11 mouse cellular contexts compared by ENCODE assay signal in the genomic region with DNA sequence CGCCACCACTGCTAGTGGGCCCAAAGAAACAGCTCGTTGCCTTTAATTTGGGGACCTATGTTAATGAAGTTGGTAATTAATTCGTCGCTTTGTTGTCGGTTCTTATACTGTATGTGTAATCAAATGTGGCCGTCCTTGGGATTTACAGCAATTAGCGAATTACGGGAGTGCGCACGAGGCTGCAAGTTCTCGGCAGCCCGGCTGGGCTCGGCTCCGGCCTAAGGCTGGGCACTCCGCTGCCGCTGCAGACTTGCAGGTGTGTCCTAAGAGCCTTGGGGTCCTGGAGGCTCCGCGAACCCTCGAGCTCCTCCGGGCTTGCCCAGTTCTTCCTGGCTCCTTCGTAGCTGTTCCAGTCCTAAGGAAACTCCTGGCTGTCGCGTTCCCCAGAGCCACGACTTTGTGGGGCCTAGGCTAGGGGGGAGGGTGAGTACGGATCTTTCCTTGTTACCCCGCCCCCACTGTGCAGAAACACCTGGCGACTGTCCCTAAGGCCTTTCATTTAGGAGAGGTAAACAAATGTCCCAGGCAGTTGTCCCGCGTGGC. TPM values are rescaled to one million over a fixed set of nuclear protein-coding genes. Genes with fewer than 3 reads are reported as not detected.
A peak's percentile ranks its signal among the peaks of the same experiment; 100 is the strongest.
DNase-seq lines count a peak whose midpoint lies in the region; TF ChIP-seq lines count a peak whose summit lies in the region.
"Had no signal": no experiment of that assay in that cellular context is flagged by ENCODE, and none has a peak within 500 bp of the region (broad histone marks: within the 10 kb centered on the region; RNA-seq: fewer than 3 reads in every experiment).

No protein-coding gene starts in this region.

- H3K4me3 ChIP-seq in ES-E14 (ENCODE audit: insufficient read depth in 1 of 2, low read depth in 1 of 2, low read length in 2 of 2, poor library complexity in 1 of 2, severe bottlenecking in 1 of 2) = peak overlapping the region; percentile 23 to 36; a peak in 3 of 4 replicates
- H3K4me3 ChIP-seq in forebrain, embryonic 10.5 days = peak overlapping the region; percentile 69
- H3K4me3 ChIP-seq in limb, embryonic 10.5 days = peak overlapping the region; percentile 25; the same call in 1 of the 2 replicates
- H3K4me3 ChIP-seq: limb, embryonic 15.5 days; neural tube, embryonic 12.5 days had no signal

- H3K36me3 ChIP-seq in ES-E14 (ENCODE audit: control insufficient read depth, insufficient read depth, low read length, poor library complexity, severe bottlenecking) = no peaks in the 10 kb centered on the region
- no peaks in the 10 kb centered on the region for H3K36me3 ChIP-seq in forebrain, embryonic 10.5 days (replicated peaks)
- no peaks in the 10 kb centered on the region for H3K36me3 ChIP-seq in limb, embryonic 10.5 days
- H3K36me3 ChIP-seq: limb, embryonic 15.5 days; neural tube, embryonic 12.5 days had no signal

- H3K27me3 ChIP-seq in forebrain, embryonic 10.5 days (ENCODE audit: poor library complexity, severe bottlenecking) = peaks cover 94% of the 10 kb centered on the region
- H3K27me3 ChIP-seq in limb, embryonic 10.5 days (ENCODE audit: low read depth, poor library complexity, severe bottlenecking) = peaks cover 100% of the 10 kb centered on the region

- H3K4me1 ChIP-seq in ES-E14 (ENCODE audit: control insufficient read depth in 2 of 2, insufficient read depth in 2 of 2, low read length in 2 of 2, poor library complexity in 1 of 2) = peaks cover 2 to 3% of the 10 kb centered on the region in 2 experiments; a peak in 3 of 4 replicates
- H3K4me1 ChIP-seq in forebrain, embryonic 10.5 days = peaks cover 92% of the 10 kb centered on the region
- H3K4me1 ChIP-seq in limb, embryonic 10.5 days = peaks cover 35% of the 10 kb centered on the region

- in situ Hi-C loops in ES-E14 (cut with MboI; ENCODE audit: low sequenced_read_pairs in 2 of 2, unreplicated experiment in 2 of 2) = no loop called here

- H3K9ac ChIP-seq in ES-E14 (ENCODE audit: insufficient read depth, low read depth, low read length, poor library complexity, severe bottlenecking) = no peak overlapping the region
- H3K9ac ChIP-seq: limb, embryonic 15.5 days; neural tube, embryonic 12.5 days had no signal

- DNase-seq in cerebellum, adult 18-20 months = peak; percentile 28 to 32
- no peak for DNase-seq in cerebellum, adult 11-12 months
- no peak for DNase-seq in ES-E14 (ENCODE audit: low read depth, low spot score)
- peak; percentile 69 for DNase-seq in forebrain, embryonic 10.5 days (ENCODE audit: extremely low spot score, low spot score)
- peak; percentile 70 for DNase-seq in limb, embryonic 10.5 days (ENCODE audit: low spot score)
- DNase-seq in right cerebral cortex, postnatal 4 days = no peak
- no peak for DNase-seq in testis, postnatal 10 days (ENCODE audit: low spot score)
- no peak for DNase-seq in right cerebral cortex, postnatal 36 days (ENCODE audit: low spot score in 2 of 2)

- no peak overlapping the region for H3K27ac ChIP-seq in ES-E14 (ENCODE audit: insufficient read depth, low read depth, low read length, poor library complexity, severe bottlenecking)
- H3K27ac ChIP-seq in forebrain, embryonic 10.5 days = peak overlapping the region; percentile 95
- no peak overlapping the region for H3K27ac ChIP-seq in limb, embryonic 10.5 days
- H3K27ac ChIP-seq: limb, embryonic 15.5 days; neural tube, embryonic 12.5 days had no signal

- H3K9me3 ChIP-seq in ES-E14 (ENCODE audit: control insufficient read depth, insufficient read depth, low read depth, low read length) = no peaks in the 10 kb centered on the region
- no peaks in the 10 kb centered on the region for H3K9me3 ChIP-seq in forebrain, embryonic 10.5 days
- H3K9me3 ChIP-seq in limb, embryonic 10.5 days (replicated peaks) = no peaks in the 10 kb centered on the region
- H3K9me3 ChIP-seq: limb, embryonic 15.5 days; neural tube, embryonic 12.5 days had no signal

- WGBS in forebrain, embryonic 10.5 days = under 1% methylated on average over 29 of the region's 29 CpGs
- under 1% methylated on average over 29 of the region's 29 CpGs for WGBS in limb, embryonic 10.5 days

TF ChIP-seq in ES-E14, 5 proteins besides CTCF, POLR2A, EP300 and RAD21:
- TF ChIP-seq CHD2 (IDR thresholded peaks at IDR 0.05; ENCODE audit: low read depth, low read length) = no peak
- no peak for TF ChIP-seq HCFC1 (IDR thresholded peaks at IDR 0.05; ENCODE audit: borderline replicate concordance, insufficient read depth, low read length)

RNA-seq across cellular contexts. Expression of a gene that starts 4.8 kb away (rescaled TPM):
- 12.3 and 16.3 TPM in 2 replicates for total RNA-seq in ES-E14 (2012; rRNA removed)
- 59.1 and 68.9 TPM in 2 replicates for polyA plus RNA-seq in forebrain, embryonic 10.5 days (2016; fragmentation: Nextera tagmentation; extraction: Ambion mirVana)
- 0.06 TPM in 1 of 2 replicates, not detected in the other for polyA plus RNA-seq in limb, embryonic 10.5 days (2016; fragmentation: Nextera tagmentation; extraction: Ambion mirVana)
- total RNA-seq: heart, postnatal 10 days had no signal
- polyA plus RNA-seq: limb, embryonic 15.5 days; neural tube, embryonic 12.5 days had no signal

Comparison
In these comparisons a context has a peak if more than half of its experiments do, and no peak if none do; other contexts are left out.
1. DNase-seq: peak in cerebellum, adult 18-20 months (2 of 2), forebrain, embryonic 10.5 days (single experiment) and limb, embryonic 10.5 days (single experiment); none in cerebellum, adult 11-12 months (single experiment), ES-E14 (single experiment), right cerebral cortex, postnatal 4 days (single experiment), testis, postnatal 10 days (single experiment) and right cerebral cortex, postnatal 36 days (0 of 2).
2. RNA of a gene that starts 4.8 kb away (polyA plus RNA-seq): 59.1 to 68.9 TPM in forebrain, embryonic 10.5 days; 0.06 TPM in limb, embryonic 10.5 days; every median in the first group is over 10 times any median in the second.
3. Peak in every context shown above with its lines, with median percentiles within 50 percentile points of each other: H3K4me3 ChIP-seq.